Mouse (Mus musculus) left cerebral cortex, adult 9 months (tissue): ENCODE measurements at regions not wholly inside any gene's neighbourhood (a gene's known extent, or its start where the extent isn't known, plus 50 kb on each side); places are given as distances from the start of the nearest gene placed in this dataset.
A peak's percentile ranks its signal among the peaks of the same experiment; 100 is the strongest.
"Not testable (repeated sequence)": the region's sequence is repeated elsewhere in the genome, so short reads cannot be mapped to it uniquely, and the experiment has no call there.

Experiments used
- DNase-seq, 2 experiments: peaks; one replicate each; pipeline ENCODE4 v3.0.0; 2022; ENCODE audit warnings: low spot score in 2 of 2

DNA sequence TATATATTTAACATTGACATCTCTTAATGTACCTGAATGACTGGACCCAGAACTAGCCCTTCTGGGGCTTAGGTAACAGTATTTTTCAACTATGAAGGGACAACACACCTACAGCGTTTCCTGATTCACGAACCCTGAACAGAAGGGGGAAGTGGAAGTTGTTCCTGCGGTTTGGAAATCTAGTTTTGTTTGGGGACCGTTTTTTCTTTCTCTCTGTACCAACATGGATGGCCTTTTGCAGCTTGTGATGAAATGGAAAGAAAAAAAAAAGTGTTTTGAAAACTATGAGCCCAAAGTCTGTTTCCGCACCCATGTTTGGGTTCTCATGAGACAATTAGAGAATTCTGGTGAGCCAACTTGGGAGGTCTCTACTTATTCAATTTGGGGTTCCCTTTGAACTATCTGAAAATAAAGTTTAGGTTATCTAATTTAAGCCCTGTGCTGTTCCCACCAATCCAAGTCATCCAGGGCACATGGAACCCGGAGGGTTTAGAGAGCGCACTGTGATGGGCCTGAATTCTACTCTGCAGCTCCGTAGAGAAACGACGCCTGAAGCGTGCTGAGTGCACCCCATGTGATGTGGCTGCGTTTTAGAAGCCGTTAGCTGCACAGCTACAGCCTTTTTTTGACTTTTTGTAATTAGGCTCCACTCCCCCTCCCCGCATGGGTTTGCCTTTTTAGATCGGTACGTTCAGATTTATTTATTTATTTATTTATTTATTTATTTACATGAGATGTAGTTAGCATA, 137.0 kb upstream of the Rapgef5 start:
- peak in 1 of 2 experiments; percentile 1 for DNase-seq

DNA sequence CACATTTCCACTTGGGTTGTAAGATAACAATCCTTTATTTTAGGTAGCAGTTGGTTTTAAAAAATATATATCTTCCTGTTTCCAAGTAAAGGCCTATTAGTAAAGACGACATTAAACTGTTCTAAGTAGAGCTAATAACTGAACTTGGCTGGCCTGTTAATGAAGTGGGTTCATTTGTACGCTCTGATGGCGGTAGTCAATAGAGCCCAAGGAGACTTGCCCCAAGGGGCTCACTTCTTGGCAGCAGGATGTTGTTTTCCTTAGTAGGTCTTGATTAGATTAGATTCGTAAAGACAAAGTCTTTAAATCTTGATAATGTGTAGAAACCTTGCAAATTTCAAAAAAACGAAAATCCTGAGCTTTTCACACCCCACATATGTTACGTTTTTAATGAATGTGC, 135.4 kb upstream of the Rapgef5 start:
- DNase-seq: no peak

DNA sequence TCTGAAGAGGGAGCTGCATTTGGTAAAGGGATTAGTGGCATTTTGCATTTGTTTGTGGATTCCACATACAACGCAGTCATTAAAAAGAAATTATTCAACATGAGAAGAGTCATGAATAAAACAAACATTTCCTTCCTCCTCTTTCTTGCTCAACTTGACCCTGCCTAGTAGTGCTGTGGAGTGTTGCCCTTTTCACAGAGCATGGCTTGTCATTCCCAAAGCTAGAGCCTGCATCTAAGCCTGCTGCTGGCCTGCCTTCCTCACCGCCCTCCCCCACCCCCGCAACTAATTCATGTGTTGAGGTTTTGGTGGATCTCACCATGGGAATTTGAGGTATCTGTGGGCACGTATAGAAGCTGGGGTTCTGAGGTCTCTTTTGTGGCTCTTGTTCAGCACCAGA, 133.6 kb upstream of the Rapgef5 start:
- DNase-seq: not testable (repeated sequence)

DNA sequence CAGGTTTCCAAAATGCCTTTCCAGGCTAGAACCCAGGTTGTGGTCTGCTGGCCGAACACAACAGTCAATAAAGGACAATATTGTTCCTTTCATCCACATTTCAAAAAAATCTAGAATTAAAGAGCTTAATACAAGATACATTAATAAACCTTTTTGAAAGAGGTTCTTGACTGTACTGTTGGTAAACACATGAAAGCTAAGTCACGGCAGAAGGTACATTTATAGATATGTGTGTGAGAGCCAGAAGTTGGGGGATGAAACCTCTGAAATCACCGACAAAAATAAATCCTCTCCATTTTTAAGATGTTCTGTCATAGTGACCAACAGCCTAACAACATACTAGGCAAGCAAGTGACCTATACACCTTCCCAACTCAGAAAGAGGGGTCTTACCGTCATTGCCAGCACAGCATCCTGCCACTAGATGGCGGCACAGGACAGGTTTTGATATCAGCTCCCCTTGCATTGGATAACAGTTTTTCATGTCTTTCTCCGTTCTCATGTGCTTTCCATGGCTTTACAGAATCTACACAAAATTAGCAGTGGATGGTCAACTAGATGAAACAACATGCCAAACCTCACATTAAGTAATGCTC, 131.1 kb upstream of the Rapgef5 start:
- peak in 1 of 2 experiments; percentile 88 for DNase-seq

DNA sequence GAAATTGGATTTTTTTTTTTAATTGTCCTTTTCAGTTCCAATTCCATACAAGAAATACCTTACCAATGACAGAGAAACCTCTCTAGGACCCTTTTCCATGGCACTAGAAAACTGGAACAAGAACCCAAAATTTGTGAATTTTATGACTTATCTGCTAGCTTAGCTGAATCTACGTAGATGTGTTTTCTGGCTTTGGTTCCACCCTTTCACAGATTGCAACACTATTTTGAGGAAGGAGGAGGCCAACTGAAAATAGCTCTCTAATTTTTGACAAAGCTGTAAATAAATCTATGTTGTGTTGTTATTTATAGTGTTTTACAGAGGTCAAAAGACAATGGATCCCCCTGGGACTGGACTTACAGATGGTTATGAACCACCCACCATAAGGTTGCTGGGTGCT, 130.6 kb upstream of the Rapgef5 start:
- DNase-seq: no peak

DNA sequence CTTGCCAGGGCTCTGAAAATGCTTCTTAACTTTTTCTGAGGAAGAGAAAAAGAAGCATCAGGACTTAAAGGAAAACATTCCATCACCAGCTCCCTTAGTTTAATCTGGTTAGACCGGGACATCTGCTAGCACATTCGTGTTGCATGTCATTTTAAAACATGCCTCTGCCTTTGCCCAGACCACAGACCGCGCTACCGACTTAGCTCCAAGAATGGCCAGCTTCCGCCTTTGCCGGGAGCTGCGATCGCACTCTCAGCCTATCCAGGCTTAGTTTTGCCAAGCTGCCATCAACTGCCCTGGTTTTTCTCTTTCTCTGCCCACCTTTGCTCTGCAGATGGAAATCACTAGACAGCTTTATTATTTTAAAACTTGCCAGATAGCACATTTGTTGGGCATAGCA, 129.3 kb upstream of the Rapgef5 start:
- DNase-seq: peak in 1 of 2 experiments; percentile 2

DNA sequence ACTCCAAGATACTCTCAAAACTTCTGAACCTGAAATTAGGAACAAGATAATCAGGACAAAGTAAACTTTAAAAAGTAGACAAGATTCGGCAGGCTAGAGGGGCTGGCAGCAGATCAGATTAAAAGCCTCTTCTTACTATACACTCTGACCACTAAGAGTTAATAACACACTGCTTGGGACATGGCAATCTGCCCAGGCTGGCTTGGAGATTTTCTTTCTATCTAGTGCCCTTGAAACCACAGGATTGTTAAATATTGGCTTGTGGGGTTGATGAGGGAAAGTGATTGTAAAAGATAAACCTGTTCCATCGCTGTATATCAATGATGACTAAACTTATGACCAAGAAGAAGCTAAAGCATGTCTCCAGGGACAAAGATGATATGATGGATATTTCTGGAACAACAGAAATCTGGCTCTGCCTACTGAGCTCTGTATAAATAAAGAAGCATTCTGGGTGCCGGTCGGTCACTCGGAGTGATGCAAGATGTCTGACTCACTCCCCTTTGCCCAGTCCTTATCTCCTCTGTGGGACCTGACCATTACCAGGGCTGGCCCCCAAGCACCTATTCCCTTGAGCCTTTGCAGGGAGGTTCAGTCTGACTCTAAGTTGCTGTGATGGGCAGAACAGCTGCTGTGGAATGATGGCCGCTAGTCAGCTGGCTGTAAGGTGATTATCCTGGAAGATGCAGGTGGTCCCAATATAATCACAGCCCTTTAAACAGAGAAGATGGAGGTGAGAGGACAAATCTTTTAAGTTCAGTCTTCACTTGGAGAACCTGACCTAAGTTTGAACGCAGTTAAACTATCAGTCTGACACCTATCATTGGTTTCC, 126.5 kb upstream of the Rapgef5 start:
- DNase-seq: no peak

DNA sequence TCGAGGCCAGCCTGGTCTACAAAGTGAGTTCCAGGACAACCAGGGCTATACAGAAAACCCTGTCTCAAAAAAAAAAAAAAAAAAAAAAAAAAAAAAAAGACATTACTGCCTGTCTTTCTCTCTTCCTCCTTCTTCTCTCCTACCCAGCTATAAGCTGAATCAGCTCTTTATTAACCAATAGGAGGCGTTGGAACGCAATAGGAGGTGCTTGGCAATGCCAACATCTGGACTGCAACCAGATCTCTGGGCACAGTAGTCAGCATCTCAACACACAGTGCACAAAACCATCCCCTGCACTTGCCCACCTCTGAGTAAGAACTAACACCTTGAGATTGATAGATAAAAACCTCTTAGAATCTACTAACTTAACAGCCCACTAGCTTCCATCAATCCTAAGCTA, 118.8 kb upstream of the Rapgef5 start:
- DNase-seq: no peak

DNA sequence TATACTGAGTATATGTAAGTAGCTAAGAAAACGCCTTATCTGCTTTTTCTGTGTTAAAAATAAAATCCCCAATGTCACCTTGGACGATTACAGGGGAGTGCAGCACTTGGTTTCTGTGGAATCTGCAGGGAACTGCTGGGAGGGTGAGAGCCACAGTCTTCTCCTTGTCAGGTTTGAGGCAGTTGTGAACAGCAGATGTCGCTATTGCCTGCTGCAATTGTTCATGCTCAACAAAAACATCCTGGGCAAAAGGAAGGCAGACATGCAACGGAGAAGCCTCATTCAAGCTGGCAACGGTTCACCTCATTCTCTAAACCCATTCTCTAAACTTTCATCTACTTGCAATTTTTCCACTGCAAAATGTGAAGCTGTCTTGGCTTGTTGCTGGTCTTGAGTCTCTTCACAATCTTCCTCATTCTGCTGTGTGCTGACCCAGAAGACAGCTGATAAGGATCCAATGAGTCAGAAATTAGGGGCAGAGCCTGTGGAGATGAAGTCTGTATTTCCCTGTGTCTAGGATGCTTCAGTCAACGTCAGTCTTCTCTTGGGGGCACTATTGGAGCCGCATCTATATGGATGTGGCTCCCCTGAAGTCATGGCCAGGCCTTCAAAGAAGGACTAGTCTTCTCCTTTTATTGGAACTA, 112.6 kb upstream of the Rapgef5 start:
- DNase-seq: peak; percentile 66 to 89

DNA sequence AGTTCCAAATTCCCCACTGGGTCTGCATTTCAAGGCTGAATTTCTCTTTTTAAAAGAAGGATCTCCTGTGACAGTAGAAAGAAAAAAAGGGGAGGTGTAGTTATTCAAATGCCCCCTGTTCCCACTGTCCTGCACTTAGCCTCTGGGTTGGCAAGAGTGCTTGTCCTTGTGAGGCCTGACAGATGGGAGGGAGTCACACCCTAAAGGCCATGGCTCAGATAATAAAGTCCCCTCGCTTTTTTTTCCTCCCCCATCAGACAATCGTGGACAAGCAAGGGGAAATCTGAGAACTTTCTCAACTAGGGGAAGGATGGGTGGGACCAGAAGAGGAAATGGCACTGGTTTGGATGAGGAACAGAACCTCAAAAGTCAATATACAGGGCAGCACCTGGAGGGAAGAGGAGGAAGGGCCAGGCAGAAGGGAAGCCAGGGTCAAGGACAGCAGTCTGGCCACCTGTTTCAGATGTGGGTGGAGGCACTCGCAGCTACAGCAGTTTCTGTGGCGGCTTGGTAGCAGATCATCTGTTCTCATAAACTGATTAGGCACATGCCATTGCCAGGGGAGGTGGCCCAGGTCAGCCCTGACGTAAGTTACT, 112.0 kb upstream of the Rapgef5 start:
- no peak for DNase-seq

DNA sequence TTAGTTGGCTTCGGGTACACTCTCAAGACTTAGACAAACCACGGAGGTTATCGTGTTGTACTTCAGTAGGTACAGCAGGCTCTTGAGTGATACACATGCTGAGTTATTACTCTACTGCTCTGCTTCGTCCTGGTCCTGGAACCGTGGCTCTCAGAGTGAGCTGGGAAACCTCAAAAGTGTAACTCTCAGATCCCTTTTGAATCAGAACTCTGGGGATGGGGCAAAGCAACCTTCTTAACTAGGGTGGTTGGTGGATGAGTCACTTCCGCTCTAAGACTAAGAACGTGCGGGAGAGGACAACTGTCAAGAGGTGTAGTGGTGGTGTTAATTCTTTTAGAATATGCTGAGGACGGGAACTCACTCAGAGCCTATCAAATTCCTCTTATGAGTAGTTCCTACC, 109.4 kb upstream of the Rapgef5 start:
- no peak for DNase-seq

DNA sequence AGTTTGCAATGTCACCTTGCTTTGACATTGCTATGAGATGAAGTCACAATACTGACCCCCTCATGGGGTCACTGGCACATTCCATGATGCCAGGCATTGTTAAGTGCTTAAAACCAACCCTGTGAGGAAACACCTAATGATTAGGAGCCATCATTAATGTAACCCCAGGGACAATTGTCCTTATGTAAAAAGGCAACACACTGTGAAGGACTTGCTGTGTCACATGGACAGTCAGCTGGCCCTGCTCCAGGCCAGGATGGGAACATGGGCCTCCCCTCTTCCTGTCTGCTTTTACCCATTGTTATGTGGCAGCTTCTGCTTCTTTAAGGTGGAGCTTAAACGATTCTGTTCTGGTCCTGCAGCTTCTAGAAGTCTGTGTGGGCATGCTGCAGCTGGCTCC, 105.7 kb upstream of the Rapgef5 start:
- no peak for DNase-seq

DNA sequence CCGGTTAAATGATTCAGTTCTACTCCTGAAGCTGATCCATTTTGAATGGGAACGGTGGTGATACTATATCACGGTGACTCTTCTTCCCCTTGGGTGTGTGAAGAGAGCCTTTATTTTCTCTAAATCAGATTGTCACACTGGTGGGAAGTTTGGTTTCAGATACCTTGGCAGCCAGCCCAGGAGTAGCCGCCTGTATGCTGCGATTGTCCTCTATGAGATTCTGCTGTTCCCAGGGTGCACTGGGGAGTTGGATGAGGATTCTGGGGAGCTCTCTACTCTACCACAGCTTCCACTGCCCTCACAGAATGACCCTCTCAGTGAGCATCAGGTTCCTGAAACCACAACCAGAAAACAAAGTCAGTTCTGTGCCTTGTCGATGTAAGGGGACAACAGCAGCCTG, 104.0 kb upstream of the Rapgef5 start:
- DNase-seq: peak in 1 of 2 experiments; percentile 24

DNA sequence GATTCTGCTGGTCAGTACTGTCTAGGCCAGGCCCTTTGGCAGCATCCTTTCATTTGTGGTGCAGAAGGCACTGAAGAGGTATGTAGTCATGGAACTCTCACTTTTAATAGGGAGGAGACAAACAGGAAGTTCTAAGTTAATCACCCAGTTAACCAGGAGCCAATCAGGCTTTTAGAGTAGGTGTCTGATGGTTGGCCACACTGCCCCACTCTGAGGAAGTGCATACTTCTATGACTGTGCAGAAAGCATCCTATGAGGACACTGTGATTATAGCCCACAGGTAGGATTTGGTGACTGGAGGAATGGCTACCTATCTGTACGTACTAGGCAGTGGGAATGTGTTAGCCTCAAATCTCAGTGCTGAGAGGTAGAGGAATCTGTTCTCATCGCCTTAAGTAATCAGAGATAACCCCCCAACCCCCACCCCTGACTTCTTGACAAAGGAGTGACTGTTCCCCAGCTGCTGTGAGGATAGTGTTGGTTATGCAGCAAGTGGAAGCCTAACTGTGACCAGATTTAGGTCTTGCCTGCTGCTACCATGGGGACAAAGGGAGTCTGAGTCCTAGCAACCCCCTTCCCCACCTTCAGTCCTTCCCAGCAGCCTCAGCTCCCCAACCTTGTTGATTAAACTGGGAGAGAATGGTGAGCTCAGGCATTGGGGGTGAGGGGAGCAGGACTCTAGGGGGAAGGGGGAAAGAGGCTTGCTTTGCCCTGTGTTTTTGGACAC, 103.3 kb upstream of the Rapgef5 start:
- DNase-seq: no peak

DNA sequence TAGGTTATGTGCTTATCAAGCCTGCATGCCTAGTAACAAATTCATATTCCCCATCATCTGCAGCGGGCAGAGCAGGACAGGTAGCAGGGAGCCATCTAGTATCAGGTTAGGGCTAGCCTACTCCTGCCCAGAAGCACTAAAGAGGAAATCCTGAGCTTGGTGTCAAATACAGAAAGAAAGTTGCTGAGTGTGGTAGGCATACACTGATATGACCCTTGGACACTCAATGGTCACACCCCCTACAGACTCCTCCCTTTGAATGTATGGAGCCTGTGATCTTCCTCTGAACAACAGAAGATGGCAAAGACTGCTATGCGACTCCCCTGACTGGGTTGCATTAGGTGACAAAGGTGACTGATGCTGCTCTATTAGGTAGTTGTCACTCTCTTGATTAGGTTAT, 102.3 kb upstream of the Rapgef5 start:
- no peak for DNase-seq

DNA sequence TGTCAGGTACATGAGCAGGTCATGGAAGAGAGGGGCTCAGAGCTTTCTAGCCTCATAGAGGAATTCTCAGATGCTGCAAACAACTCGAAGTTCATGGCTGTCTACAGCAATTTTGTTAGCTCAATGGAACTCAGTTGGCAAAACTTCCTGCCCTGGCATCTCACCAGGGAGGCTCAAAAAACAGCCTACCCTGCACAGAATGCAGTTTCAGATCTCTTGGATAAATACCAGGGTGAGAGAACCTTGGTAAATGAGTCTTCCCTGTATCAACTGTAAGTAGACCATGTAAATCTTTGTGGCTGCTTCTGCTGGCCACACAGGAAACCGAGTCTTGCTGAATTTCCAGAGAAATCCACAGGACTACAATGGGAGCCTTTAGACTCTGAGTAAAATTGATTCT, 101.1 kb upstream of the Rapgef5 start:
- no peak for DNase-seq

DNA sequence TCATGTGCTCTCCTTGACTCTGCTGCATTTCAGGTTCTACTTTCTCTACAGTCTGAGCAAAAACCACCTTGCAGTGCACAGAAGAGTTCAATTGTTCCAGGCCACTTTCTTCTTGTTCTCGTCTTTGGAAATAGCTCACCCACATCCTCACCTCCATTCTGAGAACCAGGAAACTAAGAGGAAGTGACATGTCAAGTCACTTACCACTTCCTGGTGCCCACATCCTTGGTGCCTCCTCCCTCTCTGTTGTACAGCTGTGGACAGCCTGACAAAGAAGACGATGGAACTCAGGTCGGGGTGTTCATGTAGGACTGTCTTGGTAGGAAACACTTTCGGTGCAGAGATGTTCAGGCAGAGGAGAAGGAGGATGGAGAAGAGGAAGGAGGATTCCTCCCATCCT, 98.3 kb upstream of the Rapgef5 start:
- DNase-seq: no peak

DNA sequence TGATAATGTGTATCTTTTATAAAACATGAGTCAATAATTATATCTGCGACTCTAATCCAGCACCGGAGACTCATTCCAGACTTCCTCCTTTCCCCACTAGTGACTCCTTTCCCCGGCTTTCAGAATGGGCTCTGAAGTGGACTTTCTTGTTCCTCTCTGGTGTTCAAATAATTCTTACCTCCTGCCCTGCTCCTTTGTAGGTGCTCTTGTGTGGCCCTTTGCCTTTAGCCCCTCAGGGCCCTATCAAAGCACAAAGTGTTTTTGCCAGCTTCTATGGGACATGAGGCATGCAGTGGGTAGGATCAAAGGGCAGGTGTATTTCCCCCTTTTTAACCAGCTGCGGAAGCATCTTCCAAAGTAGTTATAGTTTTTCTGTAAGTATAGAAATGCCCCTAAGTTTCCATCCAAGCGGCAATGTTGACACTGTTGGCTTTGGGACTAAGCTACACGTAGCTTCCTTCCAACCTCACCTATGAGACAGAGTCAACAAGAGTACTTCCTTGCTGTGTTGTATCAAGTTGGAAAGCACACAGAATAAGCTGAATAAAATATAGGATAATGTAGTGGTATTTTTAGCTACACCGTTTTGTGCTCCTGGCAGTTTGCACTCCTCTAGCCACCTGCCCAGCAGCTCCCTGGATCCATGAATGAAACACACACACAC, 93.8 kb upstream of the Rapgef5 start:
- no peak for DNase-seq

DNA sequence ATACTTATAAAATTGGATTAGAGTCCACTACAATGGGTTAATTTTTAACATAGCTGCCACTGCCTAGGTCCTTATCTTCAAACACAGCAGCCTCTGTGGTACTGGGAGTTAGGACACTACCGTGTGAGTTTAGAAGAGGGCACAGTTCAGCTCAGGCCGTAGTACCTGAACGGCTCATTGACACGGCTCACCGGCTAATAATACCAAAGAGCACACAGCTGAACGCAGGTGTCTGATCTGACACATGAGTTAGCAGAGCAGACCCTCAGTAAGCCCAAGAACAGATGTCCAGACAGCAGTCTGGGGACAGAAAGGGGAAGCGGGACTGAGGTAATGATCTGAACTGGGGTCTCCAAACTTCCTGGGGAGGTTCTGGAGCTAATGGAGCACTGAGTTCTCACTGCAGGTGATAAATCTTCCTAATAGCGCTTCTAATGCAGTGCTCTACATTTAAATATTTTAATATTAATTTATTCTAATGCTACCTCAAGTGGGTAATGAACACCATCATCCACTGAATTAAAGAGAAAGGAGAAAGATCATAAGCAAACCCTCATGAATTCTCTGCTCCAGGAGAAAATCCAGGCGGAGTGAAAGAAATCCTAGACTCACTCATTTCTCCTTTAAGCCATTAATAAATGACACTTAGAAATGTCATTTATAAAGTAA, 90.8 kb upstream of the Rapgef5 start:
- DNase-seq: no peak

DNA sequence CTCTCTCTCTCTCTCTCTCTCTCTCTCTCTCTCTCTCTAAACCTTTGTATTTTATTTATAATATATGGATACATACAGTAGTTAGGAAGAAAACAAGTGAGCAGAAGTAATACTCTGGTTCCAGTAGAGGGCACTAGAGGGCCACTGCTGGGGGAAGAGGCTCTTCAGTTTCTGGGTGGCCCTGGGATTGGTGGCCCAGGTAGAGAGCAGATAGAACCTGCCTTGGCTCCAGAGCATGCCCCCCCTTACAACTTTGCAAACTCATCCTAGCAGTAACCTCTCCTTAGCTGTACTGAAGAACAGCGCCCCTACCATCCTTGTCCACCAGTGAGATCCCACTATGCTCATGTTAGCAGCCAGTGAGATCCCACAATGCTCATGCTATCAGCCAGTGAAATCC, 88.8 kb upstream of the Rapgef5 start:
- DNase-seq: peak in 1 of 2 experiments; percentile 55
